8 mouse cellular contexts compared by ENCODE assay signal in the genomic region with DNA sequence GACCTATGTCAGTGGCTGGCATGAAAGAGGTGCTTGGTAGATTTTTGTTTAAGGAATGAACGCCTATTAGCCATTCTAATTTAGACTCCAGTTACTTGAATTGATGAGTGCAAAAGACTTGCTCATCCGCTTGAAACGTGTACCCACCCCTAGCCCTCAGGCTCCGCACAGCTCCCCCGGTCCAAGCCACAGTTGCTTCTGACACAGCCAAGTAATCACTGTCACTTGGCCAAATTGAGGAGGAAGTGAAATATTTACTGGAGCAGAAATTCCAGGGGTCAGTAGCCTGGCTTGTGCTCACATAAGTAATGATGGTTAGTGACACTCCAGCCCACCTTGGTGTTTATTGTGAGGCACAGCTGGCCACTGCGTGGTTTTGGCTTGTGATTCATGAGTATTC.
DNase-seq lines count a peak whose midpoint lies in the region; ATAC-seq lines count a peak whose summit lies in the region.

No protein-coding gene starts in this region.

- 0 out of 2 replicates have a peak overlapping the region, but pooled peaks have one; percentile 34 for H3K4me2 ChIP-seq in intestine, embryonic 15.5 days (replicated peaks)
- H3K4me2 ChIP-seq in lung, embryonic 16.5 days (ENCODE audit: low read depth, low read length): peak overlapping the region; percentile 45

- H3K27me3 ChIP-seq in embryonic facial prominence, embryonic 10.5 days (replicated peaks; ENCODE audit: low read depth, poor library complexity, severe bottlenecking): no peaks in the 10 kb centered on the region
- H3K27me3 ChIP-seq in intestine, embryonic 15.5 days (replicated peaks): no peaks in the 10 kb centered on the region
- H3K27me3 ChIP-seq in lung, embryonic 16.5 days (ENCODE audit: control insufficient read depth, insufficient read depth, low read depth, low read length): no peaks in the 10 kb centered on the region

- no peak overlapping the region for H3K4me3 ChIP-seq in embryonic facial prominence, embryonic 10.5 days
- H3K4me3 ChIP-seq in intestine, embryonic 15.5 days (replicated peaks): no peak overlapping the region
- peak overlapping the region; percentile 23; the same call in 1 of the 2 replicates for H3K4me3 ChIP-seq in lung, embryonic 16.5 days (ENCODE audit: low read length)

- no peak for DNase-seq in cerebellum, postnatal 4 days (ENCODE audit: low spot score in 2 of 2)
- DNase-seq in embryonic facial prominence, embryonic 10.5 days (ENCODE audit: low spot score): no peak
- DNase-seq in c-Kit-positive CD71-positive TER-119-positive erythroid progenitor cells, embryonic 14.5 days (ENCODE audit: low spot score): no peak
- no peak for DNase-seq in thymus, postnatal 36 days

- H3K36me3 ChIP-seq in embryonic facial prominence, embryonic 10.5 days (replicated peaks): no peaks in the 10 kb centered on the region
- H3K36me3 ChIP-seq in intestine, embryonic 15.5 days: no peaks in the 10 kb centered on the region
- H3K36me3 ChIP-seq in lung, embryonic 16.5 days (ENCODE audit: control insufficient read depth, insufficient read depth, low read length): no peaks in the 10 kb centered on the region

- H3K9me3 ChIP-seq in embryonic facial prominence, embryonic 10.5 days: no peaks in the 10 kb centered on the region
- H3K9me3 ChIP-seq in intestine, embryonic 15.5 days: no peaks in the 10 kb centered on the region
- no peaks in the 10 kb centered on the region for H3K9me3 ChIP-seq in lung, embryonic 16.5 days (ENCODE audit: control insufficient read depth, low read length)

- ATAC-seq in cerebellum, adult (ENCODE audit: insufficient number of reproducible peaks, low FRiP score, low TSS enrichment): peak; percentile 56
- no peak for ATAC-seq in intestine, embryonic 15.5 days
- ATAC-seq in lung, embryonic 16.5 days (ENCODE audit: low read depth): peak; percentile 81
- no peak for ATAC-seq in CD4-positive, CD25-positive, alpha-beta regulatory T cell, adult 4 months

- no peak overlapping the region for H3K9ac ChIP-seq in intestine, embryonic 15.5 days
- H3K9ac ChIP-seq in lung, embryonic 16.5 days (ENCODE audit: low read length): no peak overlapping the region

- peak overlapping the region; percentile 45; the same call in 1 of the 2 replicates for H3K27ac ChIP-seq in embryonic facial prominence, embryonic 10.5 days (replicated peaks)
- no peak overlapping the region for H3K27ac ChIP-seq in intestine, embryonic 15.5 days
- H3K27ac ChIP-seq in lung, embryonic 16.5 days (ENCODE audit: low read length): peak overlapping the region; percentile 54

- WGBS in embryonic facial prominence, embryonic 10.5 days: 52% methylated on average over 6 of the region's 6 CpGs
- WGBS in intestine, embryonic 15.5 days: 45% methylated on average over 6 of the region's 6 CpGs
- 27% methylated on average over 6 of the region's 6 CpGs for WGBS in lung, embryonic 16.5 days

- peaks cover 50% of the 10 kb centered on the region for H3K4me1 ChIP-seq in embryonic facial prominence, embryonic 10.5 days
- 0 out of 2 replicates have a peak, but pooled peaks cover 2% of the 10 kb centered on the region for H3K4me1 ChIP-seq in intestine, embryonic 15.5 days (replicated peaks)
- peaks cover 25% of the 10 kb centered on the region for H3K4me1 ChIP-seq in lung, embryonic 16.5 days (replicated peaks; ENCODE audit: control insufficient read depth, insufficient read depth, low read length)

Comparison
In these comparisons a context has a peak if more than half of its experiments do, and no peak if none do; other contexts are left out.
1. ATAC-seq: peak in cerebellum, adult (single experiment) and lung, embryonic 16.5 days (single experiment); none in intestine, embryonic 15.5 days (single experiment) and CD4-positive, CD25-positive, alpha-beta regulatory T cell, adult 4 months (single experiment).